ENCODE assay signal across 7 mouse cellular contexts in the genomic region with DNA sequence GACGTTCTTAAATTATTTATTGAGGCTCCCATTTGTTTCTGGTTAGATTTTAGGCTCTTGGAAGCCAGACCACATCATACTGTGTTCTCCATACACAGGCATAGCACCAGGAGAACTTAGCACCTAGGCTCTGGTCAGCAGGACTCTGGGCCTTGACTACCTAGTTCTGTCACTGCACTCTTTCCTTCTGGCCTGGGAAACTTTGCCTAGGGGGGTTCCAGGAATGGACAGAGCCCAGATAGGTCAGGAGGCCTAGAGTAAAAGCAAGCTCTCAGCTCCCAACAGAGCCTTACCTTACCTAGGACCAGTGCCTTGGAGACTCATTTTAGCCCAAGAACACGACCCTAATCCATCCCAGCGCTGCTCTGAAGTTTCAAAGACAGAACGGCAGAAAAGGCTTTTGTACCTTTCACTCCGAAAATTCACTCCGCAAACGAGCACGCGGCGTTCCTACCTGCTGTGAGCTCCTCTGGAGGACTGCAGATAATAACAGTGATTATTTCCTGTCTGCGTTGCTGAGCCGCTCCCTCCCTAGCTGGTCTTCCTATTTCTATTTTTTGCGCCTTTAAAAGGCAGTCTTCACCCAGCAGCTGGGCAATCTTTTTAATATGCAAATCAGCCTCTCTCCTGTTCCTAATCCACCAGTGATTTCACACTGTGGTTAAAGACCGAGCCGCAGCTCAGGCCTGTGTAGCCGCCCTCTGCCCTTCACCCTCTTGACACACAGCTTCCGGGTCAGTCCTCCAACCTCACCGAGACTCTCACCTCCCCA. TPM values are rescaled to one million over a fixed set of nuclear protein-coding genes. Genes with fewer than 3 reads are reported as not detected.
DNase-seq lines count a peak whose midpoint lies in the region; ATAC-seq lines count a peak whose summit lies in the region.

No protein-coding gene starts in this region.

- no peak for ATAC-seq in neural tube, embryonic 11.5 days (ENCODE audit: insufficient read depth, low FRiP score, low TSS enrichment)
- peak; percentile 57 for ATAC-seq in forebrain, embryonic 11.5 days (replicated peaks; ENCODE audit: low FRiP score)
- no peak for ATAC-seq in limb, embryonic 15.5 days (ENCODE audit: insufficient number of reproducible peaks, low FRiP score, low TSS enrichment, low read depth)

- DNase-seq in neural tube, embryonic 11.5 days (ENCODE audit: low spot score) = peak; percentile 21
- DNase-seq in neural tube, embryonic 10.5 days (ENCODE audit: extremely low spot score, low spot score) = no peak
- DNase-seq in forebrain, embryonic 11.5 days (ENCODE audit: low spot score) = no peak
- peak; percentile 64 for DNase-seq in yolk sac, embryonic 10.5 days (ENCODE audit: low spot score)
- no peak for DNase-seq in left cerebral cortex, postnatal 25 days (ENCODE audit: low spot score in 2 of 2)
- DNase-seq in kidney, adult 9 months = no peak

- H3K9me3 ChIP-seq in neural tube, embryonic 11.5 days (ENCODE audit: control insufficient read depth, low read length) = no peaks in the 10 kb centered on the region
- H3K9me3 ChIP-seq in forebrain, embryonic 11.5 days (ENCODE audit: control insufficient read depth, low read length) = no peaks in the 10 kb centered on the region
- H3K9me3 ChIP-seq in limb, embryonic 15.5 days = no peaks in the 10 kb centered on the region

- peak overlapping the region; percentile 24 for H3K4me2 ChIP-seq in neural tube, embryonic 11.5 days (ENCODE audit: low read depth)
- H3K4me2 ChIP-seq in forebrain, embryonic 11.5 days (ENCODE audit: low read depth, low read length, severe bottlenecking) = peak overlapping the region; percentile 39; the same call in 1 of the 2 replicates
- H3K4me2 ChIP-seq in limb, embryonic 15.5 days = no peak overlapping the region

- intact Hi-C loops in left cerebral cortex, postnatal 25 days (cut with DNase I) = no loop called here

- H3K9ac ChIP-seq in neural tube, embryonic 11.5 days (ENCODE audit: low read length) = peak overlapping the region; percentile 22; the same call in 1 of the 2 replicates
- H3K9ac ChIP-seq in forebrain, embryonic 11.5 days (ENCODE audit: low read length) = peak overlapping the region; percentile 54
- no peak overlapping the region for H3K9ac ChIP-seq in limb, embryonic 15.5 days

- no peak overlapping the region for H3K4me3 ChIP-seq in neural tube, embryonic 11.5 days (ENCODE audit: low read depth, low read length)
- H3K4me3 ChIP-seq in forebrain, embryonic 11.5 days (ENCODE audit: low read depth, low read length) = peak overlapping the region; percentile 5; the same call in 1 of the 2 replicates
- no peak overlapping the region for H3K4me3 ChIP-seq in limb, embryonic 15.5 days

- WGBS in neural tube, embryonic 11.5 days = 16% methylated on average over 18 of the region's 18 CpGs
- WGBS in forebrain, embryonic 11.5 days = 3% methylated on average over 18 of the region's 18 CpGs
- 14% methylated on average over 18 of the region's 18 CpGs for WGBS in limb, embryonic 15.5 days

- H3K27ac ChIP-seq in neural tube, embryonic 11.5 days (ENCODE audit: low read depth, low read length) = peak overlapping the region; percentile 20; the same call in 1 of the 2 replicates
- peak overlapping the region; percentile 70 for H3K27ac ChIP-seq in forebrain, embryonic 11.5 days (ENCODE audit: low read depth, low read length)
- H3K27ac ChIP-seq in limb, embryonic 15.5 days = peak overlapping the region; percentile 24; the same call in 1 of the 2 replicates

- H3K36me3 ChIP-seq in neural tube, embryonic 11.5 days (ENCODE audit: control insufficient read depth, insufficient read depth, low read length) = no peaks in the 10 kb centered on the region
- no peaks in the 10 kb centered on the region for H3K36me3 ChIP-seq in forebrain, embryonic 11.5 days (ENCODE audit: control insufficient read depth, insufficient read depth, low read length)
- H3K36me3 ChIP-seq in limb, embryonic 15.5 days = no peaks in the 10 kb centered on the region

- peaks cover 11% of the 10 kb centered on the region for H3K4me1 ChIP-seq in neural tube, embryonic 11.5 days (ENCODE audit: control insufficient read depth, insufficient read depth, low read length)
- peaks cover 16% of the 10 kb centered on the region for H3K4me1 ChIP-seq in forebrain, embryonic 11.5 days (replicated peaks; ENCODE audit: control insufficient read depth, insufficient read depth, low read length)
- peaks cover 21% of the 10 kb centered on the region for H3K4me1 ChIP-seq in limb, embryonic 15.5 days

- no peaks in the 10 kb centered on the region for H3K27me3 ChIP-seq in neural tube, embryonic 11.5 days (ENCODE audit: control insufficient read depth, insufficient read depth, low read length)
- H3K27me3 ChIP-seq in forebrain, embryonic 11.5 days (ENCODE audit: control insufficient read depth, insufficient read depth, low read length) = no peaks in the 10 kb centered on the region
- H3K27me3 ChIP-seq in limb, embryonic 15.5 days = no peaks in the 10 kb centered on the region

RNA-seq across cellular contexts. Expression of gene Rab4a, which starts 52.0 kb away (rescaled TPM):
- polyA plus RNA-seq in neural tube, embryonic 11.5 days (2014; fragmentation: Nextera tagmentation; extraction: Ambion mirVana) = 66.1 and 71.4 TPM in 2 replicates
- 70.2 and 75.9 TPM in 2 replicates for polyA plus RNA-seq in forebrain, embryonic 11.5 days (2014; fragmentation: Nextera tagmentation; extraction: Ambion mirVana)
- 40.6 and 44.5 TPM in 2 replicates for polyA plus RNA-seq in limb, embryonic 15.5 days (2015; fragmentation: Nextera tagmentation; extraction: Ambion mirVana)
- 10 to 100 TPM; 45.0 to 47.0 TPM for total RNA-seq in left cerebral cortex, postnatal 25 days (2021)

Comparison
In these comparisons a context has a peak if more than half of its experiments do, and no peak if none do; other contexts are left out.
1. DNase-seq: peak in neural tube, embryonic 11.5 days (single experiment) and yolk sac, embryonic 10.5 days (single experiment); none in neural tube, embryonic 10.5 days (single experiment), forebrain, embryonic 11.5 days (single experiment), left cerebral cortex, postnatal 25 days (0 of 2) and kidney, adult 9 months (single experiment).
2. H3K27ac ChIP-seq: peak in every context shown above with its lines; median percentile 70 in forebrain, embryonic 11.5 days; 24 in limb, embryonic 15.5 days; 20 in neural tube, embryonic 11.5 days.